Mouse (Mus musculus): ENCODE results near the gene Kctd21.

DNA sequence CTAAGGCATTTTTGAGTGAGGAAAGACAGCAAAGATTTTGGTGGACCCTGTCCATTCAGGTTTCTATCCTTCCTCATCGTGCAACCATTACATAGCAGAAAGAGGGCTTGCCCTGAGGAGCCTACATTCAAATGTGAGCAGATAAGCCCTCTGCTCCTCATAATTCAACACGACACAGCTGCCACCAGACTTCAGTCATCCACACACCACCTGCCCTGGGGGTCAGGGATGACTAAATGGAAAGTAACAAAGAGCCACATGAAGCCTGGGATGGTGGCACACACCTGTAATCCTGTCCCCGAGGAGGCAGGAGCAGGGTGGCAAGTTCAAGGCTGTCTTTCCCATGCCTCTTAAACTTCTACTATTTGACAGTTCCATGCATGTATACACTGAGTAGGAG lies 25.7 kb downstream of the Kctd21 start:
- TF ChIP-seq CTCF (IDR thresholded peaks at IDR 0.05; ENCODE audit: extremely low read depth, insufficient read length, insufficient replicate concordance, low read depth, low read length): no peak
- no peak for TF ChIP-seq POLR2A (IDR thresholded peaks at IDR 0.05; ENCODE audit: low read depth, low read length)

Measured in small intestine, adult 2 months (tissue).